Mouse (Mus musculus) liver, embryonic 14.5 days (tissue): ENCODE results near the gene Hivep3.

Experiments used
- CTCF ChIP-seq: IDR thresholded peaks from 2 replicates; pipeline ENCODE4 v1.5.1; 2016; ENCODE audit warnings: antibody characterized with exemption, low read depth, control low read depth
- EP300 ChIP-seq: IDR thresholded peaks from 2 replicates; pipeline ENCODE4 v1.6.1; 2016; ENCODE audit warnings: antibody characterized with exemption, low read depth

DNA sequence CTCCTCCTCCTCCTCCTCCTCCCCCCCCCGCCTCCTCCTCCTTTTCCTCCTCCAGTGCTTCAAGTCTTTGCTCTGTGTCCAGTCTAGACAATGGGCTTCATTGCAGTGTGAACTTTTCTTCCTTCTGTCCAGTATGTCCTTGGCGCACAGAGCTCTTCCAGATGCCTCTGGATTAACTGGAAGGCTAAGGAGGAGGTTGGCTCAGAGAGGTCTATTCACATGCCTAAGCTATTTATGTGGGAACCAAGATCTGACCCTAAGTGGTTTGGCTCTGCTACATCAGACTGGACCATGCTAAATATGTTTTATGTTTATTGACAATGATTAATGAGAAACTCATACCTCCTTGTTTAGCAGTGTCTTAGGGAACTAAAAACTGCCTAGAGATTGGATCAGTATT lies 53.1 kb downstream of the Hivep3 start:
- no peak for TF ChIP-seq EP300
- TF ChIP-seq CTCF: no peak
